Mouse (Mus musculus) embryonic fibroblast, embryonic 13.5 days (primary cell): ENCODE measurements at regions not wholly inside any gene's neighbourhood (a gene's known extent, or its start where the extent isn't known, plus 50 kb on each side); places are given as distances from the start of the nearest gene placed in this dataset.

Source experiments
- H3K27ac ChIP-seq: 2 replicates; pipeline ENCODE4 v1.5.1; 2012; ENCODE audit warnings: low read length, control low read depth, inconsistent platforms; ENCODE audit not compliant: insufficient read depth
- H3K4me1 ChIP-seq: 2 replicates; pipeline ENCODE4 v1.6.1; 2011; ENCODE audit warnings: low read length; ENCODE audit not compliant: control insufficient read depth, insufficient read depth
- H3K4me3 ChIP-seq: 2 replicates; pipeline ENCODE4 v1.5.1; 2011; ENCODE audit warnings: mild to moderate bottlenecking, control low read depth, low read length; ENCODE audit not compliant: insufficient read depth
- CTCF ChIP-seq: IDR thresholded peaks from 2 replicates; pipeline ENCODE4 v1.5.1; 2011; ENCODE audit warnings: mild to moderate bottlenecking, control low read depth, low read length, moderate library complexity, borderline replicate concordance; ENCODE audit not compliant: insufficient read depth
- POLR2A ChIP-seq: IDR thresholded peaks from 2 replicates; pipeline ENCODE4 v1.6.1; 2011; ENCODE audit warnings: low read depth, mild to moderate bottlenecking, control low read depth, low read length, moderate library complexity

GRCm38 (mm10) chr6:100052955-100053795 lies 234.1 kb downstream of the Rybp start:
- no peak for TF ChIP-seq CTCF
- no peak for TF ChIP-seq POLR2A
- Histone ChIP-seq H3K4me1 (no peaks in the 10 kb centered on the region), H3K4me3 (no peak overlapping the region), H3K27ac (no peak overlapping the region)

GRCm38 (mm10) chr6:100052406-100052805 lies 234.9 kb downstream of the Rybp start:
- Histone ChIP-seq H3K4me1 (no peaks in the 10 kb centered on the region), H3K27ac (no peak overlapping the region), H3K4me3 (no peak overlapping the region)
- TF ChIP-seq CTCF, result no peak
- TF ChIP-seq POLR2A, result no peak

- TF ChIP-seq POLR2A, result no peak
- no peak for TF ChIP-seq CTCF
- Histone ChIP-seq H3K4me3 (no peak overlapping the region), H3K27ac (no peak overlapping the region), H3K4me1 (no peaks in the 10 kb centered on the region)
Measured at GRCm38 (mm10) chr6:100049036-100049435, 238.2 kb downstream of the Rybp start.

GRCm38 (mm10) chr6:100046186-100046990 lies 240.9 kb downstream of the Rybp start:
- no peak overlapping the region for H3K27ac ChIP-seq
- TF ChIP-seq CTCF (no peak), POLR2A (no peak)
- no peaks in the 10 kb centered on the region for H3K4me1 ChIP-seq
- no peak overlapping the region for H3K4me3 ChIP-seq

- H3K4me3 ChIP-seq, result no peak overlapping the region
- H3K4me1 ChIP-seq, result no peaks in the 10 kb centered on the region
- TF ChIP-seq POLR2A (no peak), CTCF (no peak)
- no peak overlapping the region for H3K27ac ChIP-seq
Measured at GRCm38 (mm10) chr6:100045109-100045508, 242.2 kb downstream of the Rybp start.

- no peak for TF ChIP-seq POLR2A
- no peak for TF ChIP-seq CTCF
- H3K27ac ChIP-seq, result no peak overlapping the region
- no peak overlapping the region for H3K4me3 ChIP-seq
- H3K4me1 ChIP-seq, result no peaks in the 10 kb centered on the region
Measured at GRCm38 (mm10) chr6:100041161-100041560, 246.1 kb downstream of the Rybp start.

GRCm38 (mm10) chr6:100040459-100040984 lies 246.8 kb downstream of the Rybp start:
- no peak overlapping the region for H3K27ac ChIP-seq
- no peak overlapping the region for H3K4me3 ChIP-seq
- H3K4me1 ChIP-seq, result no peaks in the 10 kb centered on the region
- TF ChIP-seq CTCF, result no peak
- TF ChIP-seq POLR2A, result no peak

GRCm38 (mm10) chr6:100032701-100033100 lies 254.6 kb downstream of the Rybp start:
- H3K27ac ChIP-seq, result no peak overlapping the region
- H3K4me3 ChIP-seq, result no peak overlapping the region
- H3K4me1 ChIP-seq, result no peaks in the 10 kb centered on the region; the same call in 1 of the 2 replicates
- no peak for TF ChIP-seq CTCF
- no peak for TF ChIP-seq POLR2A

GRCm38 (mm10) chr6:100030522-100030921 lies 256.8 kb downstream of the Rybp start:
- Histone ChIP-seq H3K27ac (no peak overlapping the region), H3K4me3 (no peak overlapping the region), H3K4me1 (no peaks in the 10 kb centered on the region; the same call in 1 of the 2 replicates)
- TF ChIP-seq POLR2A, result no peak
- TF ChIP-seq CTCF, result no peak
